Mouse (Mus musculus) liver, embryonic 11.5 days (tissue): ENCODE measurements around the gene Nme6. TPM values are rescaled to one million over a fixed set of nuclear protein-coding genes. Genes with fewer than 3 reads are reported as not detected.
"Not testable (repeated sequence)": the region's sequence is repeated elsewhere in the genome, so short reads cannot be mapped to it uniquely, and the experiment has no call there.

Experiments
- ATAC-seq: fragments of 200-750 bp; cut with Nextera tagmentation; replicated peaks from 2 replicates; pipeline ENCODE4 v1.8.0; 2017; ENCODE audit warnings: moderate number of reproducible peaks, mild to moderate bottlenecking, moderate TSS enrichment, moderate library complexity; ENCODE audit not compliant: low FRiP score
- DNase-seq: peaks from one replicate; pipeline ENCODE4 v3.0.0-alpha.2; 2017; ENCODE audit warnings: low spot score
- H3K27ac ChIP-seq: fragments of 300-500 bp; sonication (generic); 2 replicates; pipeline ENCODE4 v1.5.1; 2014; ENCODE audit warnings: mild to moderate bottlenecking, low read depth, low read length, control low read depth
- H3K27me3 ChIP-seq: fragments of 300-500 bp; sonication (generic); replicated peaks from 2 replicates; pipeline ENCODE4 v1.6.1; 2014; ENCODE audit warnings: low read length, mixed read lengths; ENCODE audit not compliant: control insufficient read depth, insufficient read depth
- H3K36me3 ChIP-seq: fragments of 300-500 bp; sonication (generic); 2 replicates; pipeline ENCODE4 v1.6.1; 2014; ENCODE audit warnings: mild to moderate bottlenecking, low read length, moderate library complexity, mixed read lengths; ENCODE audit not compliant: control insufficient read depth, insufficient read depth
- H3K4me1 ChIP-seq: fragments of 300-500 bp; sonication (generic); replicated peaks from 2 replicates; pipeline ENCODE4 v1.6.1; 2014; ENCODE audit warnings: low read length, mixed read lengths; ENCODE audit not compliant: control insufficient read depth, insufficient read depth
- H3K4me2 ChIP-seq: fragments of 300-500 bp; sonication (generic); 2 replicates; pipeline ENCODE4 v1.6.1; 2014; ENCODE audit warnings: mild to moderate bottlenecking, control low read depth, moderate library complexity
- H3K4me3 ChIP-seq: fragments of 300-500 bp; sonication (generic); 2 replicates; pipeline ENCODE4 v1.5.1; 2014; ENCODE audit warnings: low read depth, low read length, control low read depth
- H3K9ac ChIP-seq: fragments of 300-500 bp; sonication (generic); 2 replicates; pipeline ENCODE4 v1.6.1; 2014; ENCODE audit warnings: low read depth, low read length, control low read depth
- H3K9me3 ChIP-seq: fragments of 300-500 bp; sonication (generic); 2 replicates; pipeline ENCODE4 v1.6.1; 2016; ENCODE audit warnings: low read length, inconsistent platforms, mixed read lengths; ENCODE audit not compliant: control insufficient read depth
- WGBS: fragments of 180-500 bp; shearing (Covaris S2); extraction: QIAGEN DNeasy Blood & Tissue Kit; methylation state at CpG from one replicate; pipeline ENCODE4 v1.1.7; 2014; 5-methylcytosine and 5-hydroxymethylcytosine counted together
- polyA plus RNA-seq: library from polyadenylated mRNA; unstranded; fragments of >200 nt; fragmentation: Nextera tagmentation; extraction: Ambion mirVana; gene quantifications from 2 replicates; pipeline ENCODE4 v1.2.1, GENCODE M21; 2014

Nme6 gene
- 91.1 and 94.6 TPM in 2 replicates for polyA plus RNA-seq

- H3K27me3 ChIP-seq = no peaks in the 10 kb centered on the region
- H3K9me3 ChIP-seq = no peaks in the 10 kb centered on the region
- H3K4me3 ChIP-seq = peak within 1 kb of the TSS; percentile 63
- peak within 1 kb of the TSS; percentile 88 for H3K4me2 ChIP-seq
- ATAC-seq = peak; percentile 97
- under 1% methylated on average over 32 of the region's 32 CpGs for WGBS
- H3K4me1 ChIP-seq = no peaks in the 10 kb centered on the region
- peak within 1 kb of the TSS; percentile 62 for H3K27ac ChIP-seq
- peaks cover 1% of the 10 kb centered on the region; the same call in 1 of the 2 replicates for H3K36me3 ChIP-seq
- H3K9ac ChIP-seq = peak within 1 kb of the TSS; percentile 72
- DNase-seq = peak; percentile 97
Measured at GRCm38 (mm10) chr9:109832391-109833087, at the start of gene Nme6. Gene Nme6 (plus strand): TSS chr9:109832749.

- H3K4me2 ChIP-seq, H3K4me1 ChIP-seq, H3K36me3 ChIP-seq, H3K9ac ChIP-seq, H3K27me3 ChIP-seq, H3K27ac ChIP-seq, ATAC-seq, H3K4me3 ChIP-seq, H3K9me3 ChIP-seq, DNase-seq: not testable (repeated sequence)
- WGBS = 65% methylated on average over 4 of the region's 4 CpGs
Measured at GRCm38 (mm10) chr9:109790570-109790969, 42.0 kb upstream of the Nme6 start, which contains the start of gene Fbxw27. Gene Fbxw27 (minus strand): TSS chr9:109790670.

GRCm38 (mm10) chr9:109795221-109795620 is 37.3 kb upstream of the Nme6 start:
- no peaks in the 10 kb centered on the region for H3K27me3 ChIP-seq
- no peak overlapping the region for H3K4me2 ChIP-seq
- DNase-seq (no peak), ATAC-seq (no peak)
- no peaks in the 10 kb centered on the region for H3K4me1 ChIP-seq
- H3K9me3 ChIP-seq = no peaks in the 10 kb centered on the region
- no peak overlapping the region for H3K9ac ChIP-seq
- no peak overlapping the region for H3K4me3 ChIP-seq
- WGBS = 81% methylated on average over 2 of the region's 2 CpGs
- no peaks in the 10 kb centered on the region for H3K36me3 ChIP-seq
- H3K27ac ChIP-seq = no peak overlapping the region

GRCm38 (mm10) chr9:109795811-109796210 is 36.7 kb upstream of the Nme6 start:
- H3K36me3 ChIP-seq = no peaks in the 10 kb centered on the region
- H3K4me2 ChIP-seq = no peak overlapping the region
- no peak overlapping the region for H3K27ac ChIP-seq
- no peaks in the 10 kb centered on the region for H3K27me3 ChIP-seq
- no peak overlapping the region for H3K4me3 ChIP-seq
- ATAC-seq (no peak), DNase-seq (no peak)
- no peaks in the 10 kb centered on the region for H3K4me1 ChIP-seq
- 75% methylated on average over 2 of the region's 2 CpGs for WGBS
- H3K9ac ChIP-seq = no peak overlapping the region
- H3K9me3 ChIP-seq = no peaks in the 10 kb centered on the region

GRCm38 (mm10) chr9:109798051-109798450 is 34.5 kb upstream of the Nme6 start:
- H3K9ac ChIP-seq = no peak overlapping the region
- ATAC-seq = no peak
- no peak overlapping the region for H3K4me3 ChIP-seq
- H3K4me1 ChIP-seq = no peaks in the 10 kb centered on the region
- H3K27me3 ChIP-seq = no peaks in the 10 kb centered on the region
- no peak overlapping the region for H3K4me2 ChIP-seq
- no peak overlapping the region for H3K27ac ChIP-seq
- no peak for DNase-seq
- H3K36me3 ChIP-seq = no peaks in the 10 kb centered on the region
- 91% methylated on average over 1 of the region's 1 CpGs for WGBS
- H3K9me3 ChIP-seq = no peaks in the 10 kb centered on the region

GRCm38 (mm10) chr9:109805596-109805995 is 27.0 kb upstream of the Nme6 start:
- not testable (repeated sequence) for ATAC-seq, H3K4me2 ChIP-seq, H3K9ac ChIP-seq, H3K27ac ChIP-seq, H3K36me3 ChIP-seq, H3K27me3 ChIP-seq, H3K9me3 ChIP-seq, H3K4me3 ChIP-seq, H3K4me1 ChIP-seq, DNase-seq
- WGBS = 86% methylated on average over 2 of the region's 2 CpGs

- Histone ChIP-seq H3K9me3 (no peaks in the 10 kb centered on the region), H3K4me2 (no peak overlapping the region), H3K9ac (no peak overlapping the region), H3K4me3 (no peak overlapping the region), H3K27me3 (no peaks in the 10 kb centered on the region), H3K36me3 (no peaks in the 10 kb centered on the region), H3K4me1 (no peaks in the 10 kb centered on the region), H3K27ac (no peak overlapping the region)
- no peak for DNase-seq
- ATAC-seq = no peak
- 38% methylated on average over 1 of the region's 1 CpGs for WGBS
Measured at GRCm38 (mm10) chr9:109806260-109806659, 26.3 kb upstream of the Nme6 start.

- Histone ChIP-seq H3K27me3 (no peaks in the 10 kb centered on the region), H3K27ac (no peak overlapping the region), H3K4me3 (no peak overlapping the region), H3K4me1 (no peaks in the 10 kb centered on the region), H3K36me3 (no peaks in the 10 kb centered on the region), H3K9me3 (no peaks in the 10 kb centered on the region), H3K4me2 (no peak overlapping the region), H3K9ac (no peak overlapping the region)
- ATAC-seq = no peak
- no peak for DNase-seq
- WGBS = 78% methylated on average over 2 of the region's 2 CpGs
Measured at GRCm38 (mm10) chr9:109806695-109807293, 25.8 kb upstream of the Nme6 start.

- Histone ChIP-seq H3K4me2 (no peak overlapping the region), H3K4me1 (no peaks in the 10 kb centered on the region)
Measured at GRCm38 (mm10) chr9:109807898-109808297, 24.7 kb upstream of the Nme6 start.

More at GRCm38 (mm10) chr9:109807898-109808297, 24.7 kb upstream of the Nme6 start:
- DNase-seq (no peak), ATAC-seq (no peak)
- 51% methylated on average over 3 of the region's 3 CpGs for WGBS
- Histone ChIP-seq H3K27ac (no peak overlapping the region), H3K9me3 (no peaks in the 10 kb centered on the region), H3K27me3 (no peaks in the 10 kb centered on the region), H3K9ac (no peak overlapping the region), H3K4me3 (no peak overlapping the region), H3K36me3 (no peaks in the 10 kb centered on the region)
